Mouse (Mus musculus): ENCODE data around the gene Olfm2. TPM values are rescaled to one million over a fixed set of nuclear protein-coding genes. Genes with fewer than 3 reads are reported as not detected.
"Not testable (repeated sequence)": the region's sequence is repeated elsewhere in the genome, so short reads cannot be mapped to it uniquely, and the experiment has no call there.

The Olfm2 gene
- polyA plus RNA-seq, 1 experiment from 2014 or later = 9.4 TPM

DNA sequence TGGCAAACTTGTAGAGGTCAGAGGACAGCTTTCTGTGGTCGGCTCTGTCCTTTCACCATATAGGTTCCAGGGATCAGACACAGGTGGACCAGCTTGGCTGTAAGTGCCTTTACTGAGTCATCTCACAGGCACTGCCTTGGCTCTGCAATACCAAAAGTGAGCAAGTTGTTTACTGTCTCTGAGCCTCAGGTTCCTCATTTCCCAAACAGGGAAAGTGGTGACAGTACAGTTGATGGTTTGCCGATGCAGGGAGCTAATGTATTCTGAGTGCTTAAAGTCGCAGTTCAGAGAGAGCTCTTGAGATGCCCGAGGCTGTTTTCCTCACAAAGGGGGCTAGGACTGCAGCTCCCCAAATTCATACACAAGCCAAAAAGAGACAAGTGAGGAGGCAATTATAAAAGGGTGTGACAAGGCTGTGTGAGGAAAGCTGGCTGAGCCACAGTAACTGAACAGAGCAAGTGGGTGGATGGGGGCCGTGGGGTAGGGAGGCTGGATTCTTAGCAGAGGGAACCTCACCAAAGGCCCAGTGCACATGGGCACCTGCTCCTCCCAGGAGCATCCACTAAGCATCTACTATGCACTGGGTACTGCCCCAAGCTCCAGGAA is 49.9 kb downstream of the Olfm2 start:
- Histone ChIP-seq H3K36me3 (ENCODE audit: control insufficient read depth, insufficient read depth, low read length) (no peaks in the 10 kb centered on the region), H3K4me1 (replicated peaks; ENCODE audit: control insufficient read depth, insufficient read depth, low read length) (no peaks in the 10 kb centered on the region), H3K27me3 (replicated peaks; ENCODE audit: control insufficient read depth, insufficient read depth, low read length) (peaks cover 12% of the 10 kb centered on the region), H3K9ac (ENCODE audit: low read length) (no peak overlapping the region), H3K27ac (ENCODE audit: low read depth) (no peak overlapping the region), H3K4me2 (ENCODE audit: low read length) (no peak overlapping the region), H3K4me3 (ENCODE audit: low read depth, low read length) (no peak overlapping the region), H3K9me3 (ENCODE audit: control insufficient read depth, low read length) (no peaks in the 10 kb centered on the region)
- no peak for ATAC-seq (replicated peaks; ENCODE audit: low FRiP score, low TSS enrichment, low read depth)
- 78% methylated on average over 5 of the region's 5 CpGs for WGBS
- DNase-seq (ENCODE audit: low spot score) = no peak

DNA sequence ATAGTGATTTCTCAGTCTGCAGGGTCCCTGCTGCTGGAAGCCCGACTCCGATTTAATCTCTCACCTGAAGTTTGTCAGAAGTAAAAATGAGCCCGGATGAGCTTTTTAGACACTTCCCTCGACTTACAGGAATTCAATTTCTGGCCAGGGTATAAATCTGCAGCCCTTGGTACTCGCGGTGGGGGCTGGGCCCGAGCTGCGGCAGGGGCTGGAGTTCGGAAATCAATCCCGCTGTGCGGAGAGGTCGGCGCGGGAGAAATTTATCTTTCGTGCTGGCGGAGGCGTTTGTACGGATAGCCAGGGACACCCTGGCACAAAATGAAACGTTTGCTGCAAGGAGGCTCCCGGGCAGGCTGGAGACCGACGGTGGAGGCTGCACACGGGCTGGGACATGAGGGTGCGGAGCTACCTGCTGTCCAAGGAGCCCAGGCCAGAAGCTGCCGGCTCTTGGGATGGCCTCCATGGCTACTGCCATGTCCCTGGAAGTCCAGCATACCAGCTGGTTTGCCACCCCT is 51.4 kb downstream of the Olfm2 start:
- ATAC-seq (replicated peaks; ENCODE audit: low FRiP score, low TSS enrichment, low read depth) (0 out of 2 replicates have a peak, but pooled peaks have one; percentile 38), DNase-seq (ENCODE audit: low spot score) (no peak)
- no peak overlapping the region for H3K27ac ChIP-seq (ENCODE audit: low read depth)
- no peaks in the 10 kb centered on the region for H3K9me3 ChIP-seq (ENCODE audit: control insufficient read depth, low read length)
- H3K4me3 ChIP-seq (ENCODE audit: low read depth, low read length) = peak overlapping the region; percentile 23
- H3K27me3 ChIP-seq (replicated peaks; ENCODE audit: control insufficient read depth, insufficient read depth, low read length) = peaks cover 12% of the 10 kb centered on the region
- 3% methylated on average over 25 of the region's 25 CpGs for WGBS
- H3K4me1 ChIP-seq (replicated peaks; ENCODE audit: control insufficient read depth, insufficient read depth, low read length) = no peaks in the 10 kb centered on the region
- H3K9ac ChIP-seq (ENCODE audit: low read length) = peak overlapping the region; percentile 1; the same call in 1 of the 2 replicates
- no peaks in the 10 kb centered on the region for H3K36me3 ChIP-seq (ENCODE audit: control insufficient read depth, insufficient read depth, low read length)
- peak overlapping the region; percentile 51 for H3K4me2 ChIP-seq (ENCODE audit: low read length)

DNA sequence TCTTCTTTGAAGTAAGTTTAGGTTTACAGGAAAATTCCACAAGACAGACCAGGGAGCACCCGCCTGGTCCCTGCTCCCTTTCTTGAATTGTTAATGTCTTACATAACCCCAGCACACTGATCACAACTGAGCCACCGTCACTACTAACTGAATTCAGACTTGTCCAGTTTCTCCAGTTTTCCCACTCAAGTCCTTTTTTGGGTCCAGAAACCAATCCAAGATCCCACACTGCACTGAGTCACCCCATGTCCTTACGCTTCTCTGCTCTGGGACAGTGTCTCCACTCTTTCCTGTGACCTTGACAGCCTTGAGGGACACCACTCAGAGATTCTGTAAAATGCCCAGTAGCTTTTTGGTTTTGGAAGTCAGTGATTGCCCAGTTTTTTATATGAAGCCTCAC is 53.3 kb downstream of the Olfm2 start:
- Histone ChIP-seq H3K27me3 (replicated peaks; ENCODE audit: control insufficient read depth, insufficient read depth, low read length) (peaks cover 12% of the 10 kb centered on the region), H3K4me1 (replicated peaks; ENCODE audit: control insufficient read depth, insufficient read depth, low read length) (no peaks in the 10 kb centered on the region), H3K9ac (ENCODE audit: low read length) (no peak overlapping the region), H3K4me2 (ENCODE audit: low read length) (no peak overlapping the region), H3K36me3 (ENCODE audit: control insufficient read depth, insufficient read depth, low read length) (no peaks in the 10 kb centered on the region), H3K4me3 (ENCODE audit: low read depth, low read length) (no peak overlapping the region), H3K9me3 (ENCODE audit: control insufficient read depth, low read length) (no peaks in the 10 kb centered on the region), H3K27ac (ENCODE audit: low read depth) (no peak overlapping the region)
- no peak for DNase-seq (ENCODE audit: low spot score)
- ATAC-seq (replicated peaks; ENCODE audit: low FRiP score, low TSS enrichment, low read depth) = no peak
- 89% methylated on average over 3 of the region's 3 CpGs for WGBS

DNA sequence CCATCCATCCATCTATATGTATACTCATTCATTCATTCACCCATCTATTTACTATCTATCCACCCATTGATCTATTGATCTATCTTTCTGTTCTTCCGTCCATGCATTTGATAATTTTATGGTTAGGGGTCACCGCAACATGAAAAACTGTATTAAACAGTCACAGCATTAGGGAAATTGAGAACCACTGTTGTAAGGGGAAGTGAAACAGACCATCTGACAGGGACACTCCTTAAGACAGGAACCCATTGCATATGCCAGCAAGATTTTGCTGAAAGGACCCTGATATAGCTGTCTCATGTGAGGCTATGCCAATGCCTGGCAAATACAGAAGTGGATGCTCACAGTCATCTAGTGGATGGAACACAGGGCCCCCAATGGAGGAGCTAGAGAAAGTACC is 55.7 kb downstream of the Olfm2 start:
- 87% methylated on average over 2 of the region's 2 CpGs for WGBS
- not testable (repeated sequence) for H3K27me3 ChIP-seq (replicated peaks; ENCODE audit: control insufficient read depth, insufficient read depth, low read length); H3K4me2 ChIP-seq (ENCODE audit: low read length); H3K27ac ChIP-seq (ENCODE audit: low read depth); H3K9me3 ChIP-seq (ENCODE audit: control insufficient read depth, low read length); DNase-seq (ENCODE audit: low spot score); H3K4me3 ChIP-seq (ENCODE audit: low read depth, low read length); H3K36me3 ChIP-seq (ENCODE audit: control insufficient read depth, insufficient read depth, low read length); H3K4me1 ChIP-seq (replicated peaks; ENCODE audit: control insufficient read depth, insufficient read depth, low read length); H3K9ac ChIP-seq (ENCODE audit: low read length); ATAC-seq (replicated peaks; ENCODE audit: low FRiP score, low TSS enrichment, low read depth)

- DNase-seq (ENCODE audit: low spot score) (no peak), ATAC-seq (replicated peaks; ENCODE audit: low FRiP score, low TSS enrichment, low read depth) (no peak)
- Histone ChIP-seq H3K4me3 (ENCODE audit: low read depth, low read length) (no peak overlapping the region), H3K4me1 (replicated peaks; ENCODE audit: control insufficient read depth, insufficient read depth, low read length) (no peaks in the 10 kb centered on the region), H3K36me3 (ENCODE audit: control insufficient read depth, insufficient read depth, low read length) (no peaks in the 10 kb centered on the region), H3K27ac (ENCODE audit: low read depth) (no peak overlapping the region), H3K4me2 (ENCODE audit: low read length) (no peak overlapping the region), H3K9ac (ENCODE audit: low read length) (no peak overlapping the region), H3K9me3 (ENCODE audit: control insufficient read depth, low read length) (no peaks in the 10 kb centered on the region), H3K27me3 (replicated peaks; ENCODE audit: control insufficient read depth, insufficient read depth, low read length) (peaks cover 5% of the 10 kb centered on the region)
- WGBS = 2% methylated on average over 4 of the region's 4 CpGs
Observed at GRCm38 (mm10) chr9:20689913-20690312, 56.2 kb downstream of the Olfm2 start.

GRCm38 (mm10) chr9:20689403-20689802 is 56.7 kb downstream of the Olfm2 start:
- no peak for DNase-seq (ENCODE audit: low spot score)
- no peak overlapping the region for H3K4me3 ChIP-seq (ENCODE audit: low read depth, low read length)
- H3K36me3 ChIP-seq (ENCODE audit: control insufficient read depth, insufficient read depth, low read length) = no peaks in the 10 kb centered on the region
- no peaks in the 10 kb centered on the region for H3K4me1 ChIP-seq (replicated peaks; ENCODE audit: control insufficient read depth, insufficient read depth, low read length)
- peaks cover 3% of the 10 kb centered on the region for H3K27me3 ChIP-seq (replicated peaks; ENCODE audit: control insufficient read depth, insufficient read depth, low read length)
- no peak for ATAC-seq (replicated peaks; ENCODE audit: low FRiP score, low TSS enrichment, low read depth)
- H3K9me3 ChIP-seq (ENCODE audit: control insufficient read depth, low read length) = no peaks in the 10 kb centered on the region
- no peak overlapping the region for H3K9ac ChIP-seq (ENCODE audit: low read length)
- H3K27ac ChIP-seq (ENCODE audit: low read depth) = no peak overlapping the region
- no peak overlapping the region for H3K4me2 ChIP-seq (ENCODE audit: low read length)
- WGBS = 60% methylated on average over 1 of the region's 1 CpGs

- WGBS = 52% methylated on average over 16 of the region's 17 CpGs
- no peaks in the 10 kb centered on the region for H3K27me3 ChIP-seq (replicated peaks; ENCODE audit: control insufficient read depth, insufficient read depth, low read length)
- no peaks in the 10 kb centered on the region for H3K36me3 ChIP-seq (ENCODE audit: control insufficient read depth, insufficient read depth, low read length)
- no peaks in the 10 kb centered on the region for H3K4me1 ChIP-seq (replicated peaks; ENCODE audit: control insufficient read depth, insufficient read depth, low read length)
- no peak for ATAC-seq (replicated peaks; ENCODE audit: low FRiP score, low TSS enrichment, low read depth)
- no peak overlapping the region for H3K4me2 ChIP-seq (ENCODE audit: low read length)
- no peak overlapping the region for H3K27ac ChIP-seq (ENCODE audit: low read depth)
- no peak overlapping the region for H3K4me3 ChIP-seq (ENCODE audit: low read depth, low read length)
- no peaks in the 10 kb centered on the region for H3K9me3 ChIP-seq (ENCODE audit: control insufficient read depth, low read length)
- DNase-seq (ENCODE audit: low spot score) = no peak
- H3K9ac ChIP-seq (ENCODE audit: low read length) = no peak overlapping the region
Observed at GRCm38 (mm10) chr9:20685081-20685861, 60.9 kb downstream of the Olfm2 start.

- no peak overlapping the region for H3K9ac ChIP-seq (ENCODE audit: low read length)
- 74% methylated on average over 2 of the region's 2 CpGs for WGBS
- no peak overlapping the region for H3K4me3 ChIP-seq (ENCODE audit: low read depth, low read length)
- H3K4me2 ChIP-seq (ENCODE audit: low read length) = no peak overlapping the region
- no peaks in the 10 kb centered on the region for H3K27me3 ChIP-seq (replicated peaks; ENCODE audit: control insufficient read depth, insufficient read depth, low read length)
- no peaks in the 10 kb centered on the region for H3K36me3 ChIP-seq (ENCODE audit: control insufficient read depth, insufficient read depth, low read length)
- ATAC-seq (replicated peaks; ENCODE audit: low FRiP score, low TSS enrichment, low read depth) (no peak), DNase-seq (ENCODE audit: low spot score) (no peak)
- H3K9me3 ChIP-seq (ENCODE audit: control insufficient read depth, low read length) = no peaks in the 10 kb centered on the region
- no peak overlapping the region for H3K27ac ChIP-seq (ENCODE audit: low read depth)
- H3K4me1 ChIP-seq (replicated peaks; ENCODE audit: control insufficient read depth, insufficient read depth, low read length) = no peaks in the 10 kb centered on the region
Observed at GRCm38 (mm10) chr9:20682389-20682722, 63.8 kb downstream of the Olfm2 start.
